In genomic region chr11:98393317-98393716, GRCm38 (mm10) we compare ENCODE assay signal across 8 mouse cellular contexts. TPM values are rescaled to one million over a fixed set of nuclear protein-coding genes. Genes with fewer than 3 reads are reported as not detected.
DNase-seq lines count a peak whose midpoint lies in the region; ATAC-seq and TF ChIP-seq lines count a peak whose summit lies in the region.

No protein-coding gene starts in this region.

- WGBS in hindbrain, embryonic 12.5 days: 68% methylated on average over 6 of the region's 6 CpGs
- WGBS in hindbrain, postnatal 0 days: 78% methylated on average over 6 of the region's 6 CpGs

- H3K27me3 ChIP-seq in hindbrain, embryonic 12.5 days: peaks cover 44% of the 10 kb centered on the region
- no peaks in the 10 kb centered on the region for H3K27me3 ChIP-seq in hindbrain, postnatal 0 days (ENCODE audit: insufficient read depth, low read length)

- peaks cover 20% of the 10 kb centered on the region for H3K4me1 ChIP-seq in hindbrain, embryonic 12.5 days
- H3K4me1 ChIP-seq in hindbrain, postnatal 0 days (ENCODE audit: insufficient read depth, low read length): no peaks in the 10 kb centered on the region; the same call in 1 of the 2 replicates

- no peak overlapping the region for H3K4me2 ChIP-seq in hindbrain, embryonic 12.5 days (replicated peaks)
- no peak overlapping the region for H3K4me2 ChIP-seq in hindbrain, postnatal 0 days (ENCODE audit: low read depth, low read length)

- H3K4me3 ChIP-seq in hindbrain, embryonic 12.5 days: no peak overlapping the region
- H3K4me3 ChIP-seq in hindbrain, postnatal 0 days (ENCODE audit: low read length): no peak overlapping the region

- H3K36me3 ChIP-seq in hindbrain, embryonic 12.5 days: 0 out of 2 replicates have a peak, but pooled peaks cover 3% of the 10 kb centered on the region
- H3K36me3 ChIP-seq in hindbrain, postnatal 0 days (ENCODE audit: insufficient read depth, low read length): no peaks in the 10 kb centered on the region

- TF ChIP-seq CTCF in hindbrain, postnatal 0 days (IDR thresholded peaks at IDR 0.05; ENCODE audit: low read depth): no peak

- H3K9me3 ChIP-seq in hindbrain, embryonic 12.5 days (replicated peaks): no peaks in the 10 kb centered on the region
- no peaks in the 10 kb centered on the region for H3K9me3 ChIP-seq in hindbrain, postnatal 0 days (ENCODE audit: low read length)

- DNase-seq in hindbrain, postnatal 0 days (ENCODE audit: low spot score): no peak
- peak; percentile 49 for DNase-seq in c-Kit-positive CD71-negative TER-119-negative erythroid progenitor cells, embryonic 14.5 days (ENCODE audit: low read depth)
- DNase-seq in heart, postnatal 4 days: peak; percentile 84
- peak; percentile 69 for DNase-seq in lung, postnatal 14 days
- DNase-seq in thymus, postnatal 25 days: peak; percentile 88
- DNase-seq in layer of hippocampus, adult 11-12 months (ENCODE audit: low spot score): no peak

- H3K27ac ChIP-seq in hindbrain, embryonic 12.5 days: no peak overlapping the region
- no peak overlapping the region for H3K27ac ChIP-seq in hindbrain, postnatal 0 days

- no peak for ATAC-seq in hindbrain, embryonic 12.5 days (ENCODE audit: low FRiP score)
- ATAC-seq in hindbrain, postnatal 0 days: no peak
- ATAC-seq in activated CD4-positive, CD25-positive, alpha-beta regulatory T cell, adult 4 months: no peak

- H3K9ac ChIP-seq in hindbrain, embryonic 12.5 days: 0 out of 2 replicates have a peak overlapping the region, but pooled peaks have one; percentile 38
- H3K9ac ChIP-seq in hindbrain, postnatal 0 days (replicated peaks; ENCODE audit: low read length): no peak overlapping the region

RNA-seq across cellular contexts. Expression of gene Pgap3, which starts 7.0 kb away (rescaled TPM):
- 9.1 and 10.2 TPM in 2 replicates for polyA plus RNA-seq in hindbrain, embryonic 12.5 days (2016; fragmentation: Nextera tagmentation; extraction: Ambion mirVana)
- 10.6 and 12.0 TPM in 2 replicates for total RNA-seq in hindbrain, postnatal 0 days (2014; rRNA removed)
- 7.8 and 9.2 TPM in 2 replicates for polyA plus RNA-seq in hindbrain, postnatal 0 days (2015; fragmentation: Nextera tagmentation; extraction: Ambion mirVana)
- total RNA-seq in heart, postnatal 4 days (2021): 10 to 100 TPM; 19.6 to 20.5 TPM
- 1 to 10 TPM; 3.3 to 4.0 TPM for polyA plus RNA-seq in activated CD4-positive, CD25-positive, alpha-beta regulatory T cell, adult 4 months (2017; shearing (Covaris generic))

RNA-seq across cellular contexts. Expression of gene Pnmt, which starts 7.1 kb away (rescaled TPM):
- 1.0 and 1.1 TPM in 2 replicates for polyA plus RNA-seq in hindbrain, embryonic 12.5 days (2016; fragmentation: Nextera tagmentation; extraction: Ambion mirVana)
- total RNA-seq in hindbrain, postnatal 0 days (2014; rRNA removed): 1.2 and 5.4 TPM in 2 replicates
- 5.4 and 5.5 TPM in 2 replicates for polyA plus RNA-seq in hindbrain, postnatal 0 days (2015; fragmentation: Nextera tagmentation; extraction: Ambion mirVana)
- total RNA-seq in heart, postnatal 4 days (2021): not detected
- not detected for polyA plus RNA-seq in activated CD4-positive, CD25-positive, alpha-beta regulatory T cell, adult 4 months (2017; shearing (Covaris generic))

RNA-seq across cellular contexts. Expression of gene Tcap, which starts 9.7 kb away (rescaled TPM):
- polyA plus RNA-seq in hindbrain, embryonic 12.5 days (2016; fragmentation: Nextera tagmentation; extraction: Ambion mirVana): 0.31 and 1.7 TPM in 2 replicates
- 0.26 and 4.4 TPM in 2 replicates for total RNA-seq in hindbrain, postnatal 0 days (2014; rRNA removed)
- not detected in 2 replicates for polyA plus RNA-seq in hindbrain, postnatal 0 days (2015; fragmentation: Nextera tagmentation; extraction: Ambion mirVana)
- 100 to 1,000 TPM; 163 to 192 TPM for total RNA-seq in heart, postnatal 4 days (2021)
- not detected for polyA plus RNA-seq in activated CD4-positive, CD25-positive, alpha-beta regulatory T cell, adult 4 months (2017; shearing (Covaris generic))

RNA-seq across cellular contexts. Expression of gene Erbb2, which starts 19.0 kb away (rescaled TPM):
- 25.9 and 26.9 TPM in 2 replicates for polyA plus RNA-seq in hindbrain, embryonic 12.5 days (2016; fragmentation: Nextera tagmentation; extraction: Ambion mirVana)
- total RNA-seq in hindbrain, postnatal 0 days (2014; rRNA removed): 8.0 and 11.7 TPM in 2 replicates
- 4.9 and 5.1 TPM in 2 replicates for polyA plus RNA-seq in hindbrain, postnatal 0 days (2015; fragmentation: Nextera tagmentation; extraction: Ambion mirVana)
- 10 to 100 TPM; 24.1 to 27.0 TPM for total RNA-seq in heart, postnatal 4 days (2021)
- polyA plus RNA-seq in activated CD4-positive, CD25-positive, alpha-beta regulatory T cell, adult 4 months (2017; shearing (Covaris generic)): under 1 TPM in 1 of 2 experiments, not detected in 1; 0.07 TPM

RNA-seq across cellular contexts. Expression of gene Stard3, which starts 35.1 kb away (rescaled TPM):
- 49.0 and 50.0 TPM in 2 replicates for polyA plus RNA-seq in hindbrain, embryonic 12.5 days (2016; fragmentation: Nextera tagmentation; extraction: Ambion mirVana)
- total RNA-seq in hindbrain, postnatal 0 days (2014; rRNA removed): 44.0 and 52.4 TPM in 2 replicates
- 28.4 and 31.9 TPM in 2 replicates for polyA plus RNA-seq in hindbrain, postnatal 0 days (2015; fragmentation: Nextera tagmentation; extraction: Ambion mirVana)
- total RNA-seq in heart, postnatal 4 days (2021): 10 to 100 TPM; 21.3 to 21.8 TPM
- 10 to 100 TPM; 33.3 to 42.1 TPM for polyA plus RNA-seq in activated CD4-positive, CD25-positive, alpha-beta regulatory T cell, adult 4 months (2017; shearing (Covaris generic))

Comparison
In these comparisons a context has a peak if more than half of its experiments do, and no peak if none do; other contexts are left out.
1. DNase-seq: peak in c-Kit-positive CD71-negative TER-119-negative erythroid progenitor cells, embryonic 14.5 days (single experiment), heart, postnatal 4 days (single experiment), lung, postnatal 14 days (single experiment) and thymus, postnatal 25 days (single experiment); none in hindbrain, postnatal 0 days (single experiment) and layer of hippocampus, adult 11-12 months (single experiment).